In the genomic region with DNA sequence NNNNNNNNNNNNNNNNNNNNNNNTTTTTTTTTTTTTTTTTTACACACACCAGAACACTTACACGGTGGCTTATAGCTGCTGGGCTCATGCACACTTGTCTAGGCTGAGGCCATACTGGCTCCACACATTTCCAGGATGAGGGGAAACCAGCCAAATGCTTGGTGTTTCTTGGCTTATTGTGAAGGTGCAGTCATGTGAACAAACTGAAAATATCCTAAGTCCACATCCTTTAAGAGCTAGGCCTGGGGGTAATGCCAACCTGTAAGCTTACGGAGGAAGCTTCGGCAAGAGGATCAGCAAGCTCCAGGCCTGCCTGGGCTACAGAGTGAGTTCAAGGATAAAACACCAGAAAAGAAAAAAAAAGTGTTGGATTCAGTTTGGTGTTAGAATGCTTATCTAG, we compare ENCODE assay signal across 12 mouse cellular contexts. TPM values are rescaled to one million over a fixed set of nuclear protein-coding genes. Genes with fewer than 3 reads are reported as not detected.
DNase-seq lines count a peak whose midpoint lies in the region; ATAC-seq and TF ChIP-seq lines count a peak whose summit lies in the region.
"Had no signal": no experiment of that assay in that cellular context is flagged by ENCODE, and none has a peak within 500 bp of the region (broad histone marks: within the 10 kb centered on the region; RNA-seq: fewer than 3 reads in every experiment).

No protein-coding gene starts in this region.

- 0 out of 2 replicates have a peak overlapping the region, but pooled peaks have one; percentile 36 for H3K4me2 ChIP-seq in lung, embryonic 14.5 days
- no peak overlapping the region for H3K4me2 ChIP-seq in heart, postnatal 0 days (ENCODE audit: low read depth, low read length)

- intact Hi-C loops in gastrocnemius, adult 2 months (cut with DNase I) = no loop called here

- TF ChIP-seq EP300 in heart, postnatal 0 days (IDR thresholded peaks at IDR 0.05; ENCODE audit: low read depth) = no peak

- H3K4me1 ChIP-seq in lung, embryonic 14.5 days (ENCODE audit: insufficient read depth) = no peaks in the 10 kb centered on the region
- H3K4me1 ChIP-seq in heart, postnatal 0 days (ENCODE audit: control insufficient read depth, insufficient read depth) = no peaks in the 10 kb centered on the region

- H3K9me3 ChIP-seq in lung, embryonic 14.5 days (ENCODE audit: low read depth, low read length) = no peaks in the 10 kb centered on the region
- H3K9me3 ChIP-seq in heart, postnatal 0 days (replicated peaks; ENCODE audit: control insufficient read depth, low read length) = no peaks in the 10 kb centered on the region
- H3K9me3 ChIP-seq: limb, embryonic 10.5 days had no signal

- no peak for TF ChIP-seq CTCF in gastrocnemius, adult 2 months (IDR thresholded peaks at IDR 0.05)
- TF ChIP-seq CTCF in lung, embryonic 14.5 days (IDR thresholded peaks at IDR 0.05; ENCODE audit: low read depth) = no peak
- TF ChIP-seq CTCF in heart, postnatal 0 days (IDR thresholded peaks at IDR 0.05; ENCODE audit: low read depth) = no peak

- DNase-seq in gastrocnemius, adult 2 months = peak; percentile 18
- no peak for DNase-seq in gastrocnemius, adult 18-20 months (ENCODE audit: low spot score)
- no peak for DNase-seq in lung, embryonic 14.5 days
- no peak for DNase-seq in lung, postnatal 14 days
- no peak for DNase-seq in heart, postnatal 0 days (ENCODE audit: low spot score)
- DNase-seq: adrenal gland, adult 8-10 months; thymus, postnatal 25 days had no signal

- H3K4me3 ChIP-seq in gastrocnemius, adult 2 months = no peak overlapping the region
- H3K4me3 ChIP-seq in lung, embryonic 14.5 days (ENCODE audit: low read depth, low read length) = no peak overlapping the region
- H3K4me3 ChIP-seq in heart, postnatal 0 days (ENCODE audit: low read depth, low read length) = no peak overlapping the region
- peak overlapping the region; percentile 41 for H3K4me3 ChIP-seq in macrophage (ENCODE audit: inconsistent target)
- H3K4me3 ChIP-seq: limb, embryonic 10.5 days had no signal

- no peak overlapping the region for H3K9ac ChIP-seq in lung, embryonic 14.5 days
- H3K9ac ChIP-seq in heart, postnatal 0 days (replicated peaks; ENCODE audit: low read depth, low read length) = no peak overlapping the region

- peaks cover 14% of the 10 kb centered on the region; the same call in 1 of the 2 replicates for H3K79me2 ChIP-seq in macrophage (ENCODE audit: inconsistent target)

- H3K27ac ChIP-seq in gastrocnemius, adult 2 months = peak overlapping the region; percentile 71
- no peak overlapping the region for H3K27ac ChIP-seq in lung, embryonic 14.5 days (ENCODE audit: low read depth)
- peak overlapping the region; percentile 89 for H3K27ac ChIP-seq in heart, postnatal 0 days (ENCODE audit: low read depth)
- peak overlapping the region; percentile 94 for H3K27ac ChIP-seq in macrophage

- H3K27me3 ChIP-seq in lung, embryonic 14.5 days (ENCODE audit: insufficient read depth, low read length) = no peaks in the 10 kb centered on the region
- H3K27me3 ChIP-seq in heart, postnatal 0 days (ENCODE audit: control insufficient read depth, insufficient read depth, low read length) = no peaks in the 10 kb centered on the region
- H3K27me3 ChIP-seq: Patski had no signal

- WGBS in lung, embryonic 14.5 days = 89% methylated on average over 3 of the region's 3 CpGs
- WGBS in heart, postnatal 0 days = 70% methylated on average over 3 of the region's 3 CpGs
- WGBS in macrophage (ENCODE audit: missing documents) = 89% methylated on average over 3 of the region's 3 CpGs

- ATAC-seq in lung, embryonic 14.5 days (ENCODE audit: insufficient read depth) = no peak
- no peak for ATAC-seq in heart, postnatal 0 days (ENCODE audit: insufficient read depth, low read depth)
- ATAC-seq in megakaryocyte, adult 5-6 weeks (ENCODE audit: poor library complexity, severe bottlenecking) = no peak
- ATAC-seq: CD4-positive, CD25-positive, alpha-beta regulatory T cell, adult 4 months had no signal

- H3K36me3 ChIP-seq in lung, embryonic 14.5 days (ENCODE audit: insufficient read depth) = no peaks in the 10 kb centered on the region
- no peaks in the 10 kb centered on the region for H3K36me3 ChIP-seq in heart, postnatal 0 days (replicated peaks; ENCODE audit: control insufficient read depth, insufficient read depth, low read length)
- no peaks in the 10 kb centered on the region for H3K36me3 ChIP-seq in macrophage (ENCODE audit: inconsistent target)
- H3K36me3 ChIP-seq: limb, embryonic 10.5 days had no signal

RNA-seq across cellular contexts. Expression of gene Rd3, which starts 19.8 kb away (rescaled TPM):
- total RNA-seq in gastrocnemius, adult 2 months (2021) = under 1 TPM in 1 of 2 experiments, not detected in 1; 0.08 TPM
- not detected for total RNA-seq in gastrocnemius, adult 18-20 months (2021)
- polyA plus RNA-seq in lung, embryonic 14.5 days (2014; fragmentation: Nextera tagmentation; extraction: Ambion mirVana) = 0.45 and 1.8 TPM in 2 replicates
- 0.34 and 2.4 TPM in 2 replicates for total RNA-seq in heart, postnatal 0 days (2014; rRNA removed; ENCODE audit: low replicate concordance)
- 5.9 and 8.0 TPM in 2 replicates for polyA plus RNA-seq in heart, postnatal 0 days (2015; fragmentation: Nextera tagmentation; extraction: Ambion mirVana)
- total RNA-seq in macrophage (2018; cell fraction: chromatin; rRNA removed) = 1 to 10 TPM in 8 of 26 experiments, under 1 TPM in 9, not detected in 9; 0.44 to 2.5 (median 0.80) TPM
- total RNA-seq in macrophage (2018; cell fraction: cytosol; rRNA removed) = 1 to 10 TPM in 13 of 26 experiments, under 1 TPM in 13; 0.23 to 1.8 (median 0.79) TPM
- total RNA-seq in macrophage (2018; cell fraction: nucleus; rRNA removed) = 1 to 10 TPM in 7 of 26 experiments, under 1 TPM in 11, not detected in 8; 0.21 to 1.7 (median 0.83) TPM
- 0.23 to 0.42 TPM (median 0.27 TPM) in 3 replicates for polyA plus RNA-seq in macrophage (2018)
- total RNA-seq in megakaryocyte, adult 5-6 weeks (2015) = 0.18 and 0.38 TPM in 2 replicates
- total RNA-seq in megakaryocyte, adult 5-6 weeks (2017) = 0.22 TPM in 1 of 2 replicates, not detected in the other

RNA-seq across cellular contexts. Expression of gene Slc30a1, which starts 50.8 kb away (rescaled TPM):
- total RNA-seq in gastrocnemius, adult 2 months (2021) = 1 to 10 TPM; 5.8 to 6.4 TPM
- total RNA-seq in gastrocnemius, adult 18-20 months (2021) = 1 to 10 TPM; 5.6 to 8.2 TPM
- 2.9 and 3.9 TPM in 2 replicates for polyA plus RNA-seq in lung, embryonic 14.5 days (2014; fragmentation: Nextera tagmentation; extraction: Ambion mirVana)
- total RNA-seq in heart, postnatal 0 days (2014; rRNA removed; ENCODE audit: low replicate concordance) = 18.2 and 20.0 TPM in 2 replicates
- polyA plus RNA-seq in heart, postnatal 0 days (2015; fragmentation: Nextera tagmentation; extraction: Ambion mirVana) = 2.6 and 3.6 TPM in 2 replicates
- total RNA-seq in macrophage (2018; cell fraction: chromatin; rRNA removed) = 10 to 100 TPM in 12 of 26 experiments, 1 to 10 TPM in 14; 3.9 to 31.3 (median 9.4) TPM
- total RNA-seq in macrophage (2018; cell fraction: cytosol; rRNA removed) = 10 to 100 TPM; 18.0 to 86.1 (median 49.5) TPM
- total RNA-seq in macrophage (2018; cell fraction: nucleus; rRNA removed) = 10 to 100 TPM; 21.9 to 89.8 (median 47.1) TPM
- polyA plus RNA-seq in macrophage (2018) = 29.5 to 46.7 TPM (median 43.8 TPM) in 3 replicates
- 10.1 TPM in 2 replicates for total RNA-seq in megakaryocyte, adult 5-6 weeks (2015)
- 11.2 and 12.1 TPM in 2 replicates for total RNA-seq in megakaryocyte, adult 5-6 weeks (2017)
